Mouse (Mus musculus): ENCODE measurements around the gene Epas1.

Epas1 gene

GRCm38 (mm10) chr17:86787805-86788204 is 34.3 kb downstream of the Epas1 start:
- no peak for DNase-seq (ENCODE audit: low spot score in 2 of 2)

- DNase-seq (ENCODE audit: low spot score in 2 of 2) = no peak
Observed at GRCm38 (mm10) chr17:86788316-86788715, 34.8 kb downstream of the Epas1 start.

- DNase-seq (ENCODE audit: low spot score in 2 of 2) = no peak
Observed at GRCm38 (mm10) chr17:86791925-86792324, 38.4 kb downstream of the Epas1 start.

GRCm38 (mm10) chr17:86795773-86796172 is 42.3 kb downstream of the Epas1 start:
- DNase-seq (ENCODE audit: low spot score in 2 of 2) = no peak

GRCm38 (mm10) chr17:86797031-86797430 is 43.5 kb downstream of the Epas1 start:
- no peak for DNase-seq (ENCODE audit: low spot score in 2 of 2)

GRCm38 (mm10) chr17:86798460-86798859 is 45.0 kb downstream of the Epas1 start:
- DNase-seq (ENCODE audit: low spot score in 2 of 2) = no peak

GRCm38 (mm10) chr17:86798951-86799350 is 45.5 kb downstream of the Epas1 start:
- DNase-seq (ENCODE audit: low spot score in 2 of 2) = no peak

- no peak for DNase-seq (ENCODE audit: low spot score in 2 of 2)
Observed at GRCm38 (mm10) chr17:86800535-86800934, 47.0 kb downstream of the Epas1 start.

- no peak for DNase-seq (ENCODE audit: low spot score in 2 of 2)
Observed at GRCm38 (mm10) chr17:86801213-86801815, 47.8 kb downstream of the Epas1 start.

GRCm38 (mm10) chr17:86801876-86802275 is 48.4 kb downstream of the Epas1 start:
- DNase-seq (ENCODE audit: low spot score in 2 of 2) = no peak

- no peak for DNase-seq (ENCODE audit: low spot score in 2 of 2)
Observed at GRCm38 (mm10) chr17:86802351-86802985, 49.0 kb downstream of the Epas1 start.

- DNase-seq (ENCODE audit: low spot score in 2 of 2) = no peak
Observed at GRCm38 (mm10) chr17:86803147-86803546, 49.6 kb downstream of the Epas1 start.

GRCm38 (mm10) chr17:86803653-86804052 is 50.2 kb downstream of the Epas1 start:
- no peak for DNase-seq (ENCODE audit: low spot score in 2 of 2)

- DNase-seq (ENCODE audit: low spot score in 2 of 2) = no peak
Observed at GRCm38 (mm10) chr17:86812029-86812428, 58.5 kb downstream of the Epas1 start.

- no peak for DNase-seq (ENCODE audit: low spot score in 2 of 2)
Observed at GRCm38 (mm10) chr17:86814320-86814719, 60.8 kb downstream of the Epas1 start.

GRCm38 (mm10) chr17:86815016-86815865 is 61.7 kb downstream of the Epas1 start:
- DNase-seq (ENCODE audit: low spot score in 2 of 2) = no peak

- no peak for DNase-seq (ENCODE audit: low spot score in 2 of 2)
Observed at GRCm38 (mm10) chr17:86822017-86822737, 68.7 kb downstream of the Epas1 start.

- DNase-seq (ENCODE audit: low spot score in 2 of 2) = no peak
Observed at GRCm38 (mm10) chr17:86824502-86825162, 71.1 kb downstream of the Epas1 start.

- no peak for DNase-seq (ENCODE audit: low spot score in 2 of 2)
Observed at GRCm38 (mm10) chr17:86825163-86825902, 71.8 kb downstream of the Epas1 start.

GRCm38 (mm10) chr17:86826376-86826775 is 72.9 kb downstream of the Epas1 start:
- no peak for DNase-seq (ENCODE audit: low spot score in 2 of 2)
